ENCODE assay signal across 15 mouse cellular contexts in the genomic region with DNA sequence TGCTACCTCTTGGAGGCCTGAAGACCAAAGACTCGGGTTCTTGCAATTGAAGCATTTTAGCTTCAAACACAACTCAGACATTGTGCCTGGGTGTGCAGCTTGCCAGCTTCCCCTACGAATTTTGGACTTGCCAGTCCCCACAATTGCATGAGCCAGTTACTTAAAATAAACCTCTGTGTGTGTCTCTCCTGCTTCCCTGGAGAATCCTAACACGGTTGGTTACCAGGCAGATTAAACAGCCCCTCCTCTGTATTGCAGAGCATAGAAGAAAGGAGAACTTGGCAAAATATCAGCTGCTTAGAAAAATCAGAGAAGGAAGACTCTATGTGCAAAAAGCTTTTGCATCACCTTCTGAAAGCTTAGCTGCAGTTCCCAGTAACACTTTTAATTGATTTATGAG.
DNase-seq lines count a peak whose midpoint lies in the region; ATAC-seq and TF ChIP-seq lines count a peak whose summit lies in the region.
"Had no signal": no experiment of that assay in that cellular context is flagged by ENCODE, and none has a peak within 500 bp of the region (broad histone marks: within the 10 kb centered on the region; RNA-seq: fewer than 3 reads in every experiment).

No protein-coding gene starts in this region.

- H3K9ac ChIP-seq in midbrain, postnatal 0 days (replicated peaks; ENCODE audit: low read length, poor library complexity, severe bottlenecking): 0 out of 2 replicates have a peak overlapping the region, but pooled peaks have one; percentile 5
- no peak overlapping the region for H3K9ac ChIP-seq in intestine, embryonic 16.5 days (ENCODE audit: low read depth, low read length)
- H3K9ac ChIP-seq: heart, embryonic 12.5 days had no signal

- H3K4me3 ChIP-seq in layer of hippocampus, adult 2 months: no peak overlapping the region
- H3K4me3 ChIP-seq in midbrain, postnatal 0 days (ENCODE audit: low read depth, low read length): no peak overlapping the region
- no peak overlapping the region for H3K4me3 ChIP-seq in intestine, embryonic 16.5 days (ENCODE audit: low read length)
- H3K4me3 ChIP-seq: heart, embryonic 12.5 days had no signal

- 43% methylated on average over 3 of the region's 3 CpGs for WGBS in midbrain, postnatal 0 days
- WGBS in intestine, embryonic 16.5 days: 62% methylated on average over 3 of the region's 3 CpGs

- H3K27ac ChIP-seq in layer of hippocampus, adult 2 months: peak overlapping the region; percentile 28; the same call in 1 of the 2 replicates
- H3K27ac ChIP-seq in midbrain, postnatal 0 days (ENCODE audit: low read depth, low read length): peak overlapping the region; percentile 55
- H3K27ac ChIP-seq in intestine, embryonic 16.5 days (ENCODE audit: low read length): no peak overlapping the region

- H3K4me1 ChIP-seq in midbrain, postnatal 0 days (ENCODE audit: insufficient read depth, low read length): no peaks in the 10 kb centered on the region
- H3K4me1 ChIP-seq in intestine, embryonic 16.5 days (ENCODE audit: control insufficient read depth, insufficient read depth, low read length): no peaks in the 10 kb centered on the region
- H3K4me1 ChIP-seq: heart, embryonic 12.5 days; megakaryocyte, embryonic 14.5 days had no signal

- no peak for TF ChIP-seq CTCF in layer of hippocampus, adult 2 months (conservative IDR thresholded peaks at IDR 0.05)
- no peak for TF ChIP-seq CTCF in midbrain, postnatal 0 days (IDR thresholded peaks at IDR 0.05)

- H3K9me3 ChIP-seq in midbrain, postnatal 0 days (ENCODE audit: low read length): no peaks in the 10 kb centered on the region
- H3K9me3 ChIP-seq in intestine, embryonic 16.5 days (ENCODE audit: control insufficient read depth, low read length): no peaks in the 10 kb centered on the region
- H3K9me3 ChIP-seq: heart, embryonic 12.5 days had no signal

- no peaks in the 10 kb centered on the region for H3K27me3 ChIP-seq in midbrain, postnatal 0 days (ENCODE audit: insufficient read depth, low read length)
- no peaks in the 10 kb centered on the region for H3K27me3 ChIP-seq in intestine, embryonic 16.5 days (replicated peaks; ENCODE audit: control insufficient read depth, insufficient read depth, low read length)
- H3K27me3 ChIP-seq: heart, embryonic 12.5 days; megakaryocyte, embryonic 14.5 days; Patski had no signal

- peak in 1 of 2 experiments; percentile 50 for DNase-seq in layer of hippocampus, adult 2 months (ENCODE audit: low spot score in 2 of 2)
- DNase-seq in layer of hippocampus, postnatal 10 days (ENCODE audit: low spot score in 2 of 2): no peak
- DNase-seq in brain, adult 2 months (ENCODE audit: low read depth, low spot score): peak; percentile 83
- DNase-seq in frontal cortex, adult 2 months (ENCODE audit: extremely low spot score in 1 of 2, low spot score in 1 of 2): peak; percentile 60 to 71
- peak; percentile 70 for DNase-seq in midbrain, postnatal 0 days (ENCODE audit: low spot score)
- no peak for DNase-seq in urinary bladder, postnatal 4 days (ENCODE audit: low spot score in 2 of 2)
- DNase-seq: cerebellum, postnatal 25 days; gastrocnemius, postnatal 10 days; kidney, adult 9 months; retina, postnatal 1 day; thymus, postnatal 4 days had no signal

- peaks cover 7% of the 10 kb centered on the region; the same call in 1 of the 2 replicates for H3K36me3 ChIP-seq in midbrain, postnatal 0 days (ENCODE audit: insufficient read depth, low read length)
- no peaks in the 10 kb centered on the region for H3K36me3 ChIP-seq in intestine, embryonic 16.5 days (ENCODE audit: control insufficient read depth, insufficient read depth, low read length)
- H3K36me3 ChIP-seq: heart, embryonic 12.5 days had no signal

- no peak overlapping the region for H3K4me2 ChIP-seq in midbrain, postnatal 0 days (ENCODE audit: low read depth, low read length, poor library complexity, severe bottlenecking)
- H3K4me2 ChIP-seq in intestine, embryonic 16.5 days (ENCODE audit: low read depth, low read length): no peak overlapping the region
- H3K4me2 ChIP-seq: heart, embryonic 12.5 days had no signal

- ATAC-seq in midbrain, postnatal 0 days (ENCODE audit: low FRiP score): peak; percentile 44
- no peak for ATAC-seq in intestine, embryonic 16.5 days
- ATAC-seq: Patski had no signal

Comparison
In these comparisons a context has a peak if more than half of its experiments do, and no peak if none do; other contexts are left out.
1. DNase-seq: peak in brain, adult 2 months (single experiment), frontal cortex, adult 2 months (2 of 2) and midbrain, postnatal 0 days (single experiment); none in layer of hippocampus, postnatal 10 days (0 of 2) and urinary bladder, postnatal 4 days (0 of 2).